Mouse (Mus musculus) MEL (cell line): ENCODE measurements around the gene Fam43a. TPM values are rescaled to one million over a fixed set of nuclear protein-coding genes. Genes with fewer than 3 reads are reported as not detected.

Source experiments
- DNase-seq: peaks from one replicate; pipeline ENCODE4 v3.0.0; 2011; ENCODE audit warnings: low read depth, low spot score
- H3K27ac ChIP-seq: 2 replicates; pipeline ENCODE4 v1.5.1; 2012; ENCODE audit warnings: low read depth, mild to moderate bottlenecking, control low read depth, low read length, moderate library complexity; ENCODE audit not compliant: control insufficient read depth
- H3K27me3 ChIP-seq, 2 experiments: fragments of 150-350 bp in 1 of 2; sonication (generic) in 1 of 2; 2 replicates each; pipeline ENCODE4 v1.6.1; 2012; ENCODE audit warnings: low read length in 2 of 2, mild to moderate bottlenecking in 2 of 2, improper control_type of control experiment in 1 of 2, moderate library complexity in 1 of 2; ENCODE audit not compliant: insufficient read depth in 2 of 2, control insufficient read depth in 1 of 2
- H3K36me3 ChIP-seq, 2 experiments: 2 replicates each; pipeline ENCODE4 v1.6.1; 2012 to 2014; ENCODE audit warnings: low read length in 2 of 2, improper control_type of control experiment in 1 of 2, inconsistent platforms in 1 of 2, mild to moderate bottlenecking in 1 of 2; ENCODE audit not compliant: insufficient read depth in 2 of 2, control insufficient read depth in 1 of 2
- H3K4me1 ChIP-seq, 2 experiments: fragments of 150-350 bp in 1 of 2; sonication (generic) in 1 of 2; 2 replicates each; pipeline ENCODE4 v1.6.1; 2012; ENCODE audit warnings: low read length in 2 of 2, improper control_type of control experiment in 1 of 2, mild to moderate bottlenecking in 1 of 2; ENCODE audit not compliant: insufficient read depth in 2 of 2, control insufficient read depth in 1 of 2
- H3K4me3 ChIP-seq, 2 experiments: fragments of 150-350 bp in 1 of 2; sonication (generic) in 1 of 2; 2 replicates each; pipeline ENCODE4 v1.5.1; 2012; ENCODE audit warnings: low read depth in 2 of 2, low read length in 2 of 2, mild to moderate bottlenecking in 2 of 2, moderate library complexity in 2 of 2, control low read depth in 1 of 2, improper control_type of control experiment in 1 of 2; ENCODE audit not compliant: control insufficient read depth in 1 of 2, insufficient read depth in 1 of 2
- H3K79me2 ChIP-seq: 2 replicates; pipeline ENCODE4 v1.6.1; 2012; ENCODE audit warnings: mild to moderate bottlenecking, low read length, moderate library complexity; ENCODE audit not compliant: control insufficient read depth, poor library complexity, insufficient read depth
- H3K9ac ChIP-seq: 2 replicates; pipeline ENCODE4 v1.6.1; 2012; ENCODE audit warnings: low read depth, mild to moderate bottlenecking, control low read depth, low read length, moderate library complexity; ENCODE audit not compliant: control insufficient read depth, poor library complexity, severe bottlenecking
- H3K9me3 ChIP-seq: fragments of 150-350 bp; sonication (generic); replicated peaks from 2 replicates; pipeline ENCODE4 v1.6.1; 2012; ENCODE audit warnings: mild to moderate bottlenecking, low read length, improper control_type of control experiment, moderate library complexity; ENCODE audit not compliant: insufficient read depth
- BHLHE40 ChIP-seq: IDR thresholded peaks from 2 replicates; pipeline ENCODE4 v1.6.1; 2012; ENCODE audit warnings: low read depth, mild to moderate bottlenecking, inconsistent platforms, low read length, improper control_type of control experiment, borderline replicate concordance
- CTCF ChIP-seq, 3 experiments: IDR thresholded peaks in 2 of 3; conservative IDR thresholded peaks in 1 of 3; 2 replicates each; pipeline ENCODE4 v1.5.1; 2011 to 2012; ENCODE audit warnings: low read length in 3 of 3, low read depth in 2 of 3, mild to moderate bottlenecking in 2 of 3, improper control_type of control experiment in 1 of 3, inconsistent platforms in 1 of 3, mixed read lengths in 1 of 3, moderate library complexity in 1 of 3; ENCODE audit not compliant: control insufficient read depth in 1 of 3, insufficient read depth in 1 of 3, poor library complexity in 1 of 3, severe bottlenecking in 1 of 3
- E2F4 ChIP-seq: IDR thresholded peaks from 2 replicates; pipeline ENCODE4 v1.6.1; 2011; ENCODE audit warnings: low read depth, low read length, improper control_type of control experiment, borderline replicate concordance
- GATA1 ChIP-seq: IDR thresholded peaks from 2 replicates; pipeline ENCODE4 v1.6.1; 2011; ENCODE audit warnings: low read depth, low read length, improper control_type of control experiment
- HCFC1 ChIP-seq: IDR thresholded peaks from 2 replicates; pipeline ENCODE4 v1.6.1; 2012; ENCODE audit warnings: low read depth, mild to moderate bottlenecking, inconsistent platforms, low read length, improper control_type of control experiment, moderate library complexity
- KAT2A ChIP-seq: conservative IDR thresholded peaks from 2 replicates; pipeline ENCODE4 v1.6.1; 2012; ENCODE audit warnings: low read depth, low read length, improper control_type of control experiment, inconsistent platforms
- MAZ ChIP-seq: IDR thresholded peaks from 2 replicates; pipeline ENCODE4 v1.6.1; 2012; ENCODE audit warnings: low read depth, mild to moderate bottlenecking, inconsistent platforms, low read length, improper control_type of control experiment
- MEF2A ChIP-seq: IDR thresholded peaks from 2 replicates; pipeline ENCODE4 v1.6.1; 2014; ENCODE audit warnings: low read depth, mild to moderate bottlenecking, inconsistent platforms, low read length, improper control_type of control experiment; ENCODE audit not compliant: poor library complexity, insufficient replicate concordance, severe bottlenecking; ENCODE audit errors: extremely low read depth
- MXI1 ChIP-seq: IDR thresholded peaks from 2 replicates; pipeline ENCODE4 v1.6.1; 2011; ENCODE audit warnings: mild to moderate bottlenecking, low read depth, low read length, improper control_type of control experiment
- NELFE ChIP-seq: IDR thresholded peaks from 2 replicates; pipeline ENCODE4 v1.6.1; 2011; ENCODE audit warnings: low read depth, low read length, improper control_type of control experiment
- RAD21 ChIP-seq: IDR thresholded peaks from 2 replicates; pipeline ENCODE4 v1.6.1; 2011; ENCODE audit warnings: mild to moderate bottlenecking, low read depth, low read length, improper control_type of control experiment
- SMC3 ChIP-seq: IDR thresholded peaks from 2 replicates; pipeline ENCODE4 v1.6.1; 2011; ENCODE audit warnings: low read depth, low read length, improper control_type of control experiment
- TAL1 ChIP-seq: IDR thresholded peaks from 2 replicates; pipeline ENCODE4 v1.6.1; 2012; ENCODE audit warnings: mild to moderate bottlenecking, inconsistent platforms, low read length, moderate library complexity, mixed read lengths
- UBTF ChIP-seq: IDR thresholded peaks from 2 replicates; pipeline ENCODE4 v1.6.1; 2012; ENCODE audit warnings: low read depth, mild to moderate bottlenecking, inconsistent platforms, low read length, improper control_type of control experiment, moderate library complexity, borderline replicate concordance; ENCODE audit not compliant: insufficient read depth
- USF1 ChIP-seq: IDR thresholded peaks from 2 replicates; pipeline ENCODE4 v1.6.1; 2014; ENCODE audit warnings: low read depth, mild to moderate bottlenecking, inconsistent platforms, low read length, improper control_type of control experiment, moderate library complexity
- USF2 ChIP-seq, 2 experiments: IDR thresholded peaks; 2 replicates each; pipeline ENCODE4 v1.6.1; 2011 to 2012; ENCODE audit warnings: improper control_type of control experiment in 2 of 2, low read length in 2 of 2, borderline replicate concordance in 1 of 2, inconsistent platforms in 1 of 2, low read depth in 1 of 2, mild to moderate bottlenecking in 1 of 2; ENCODE audit not compliant: insufficient read depth in 1 of 2
- ZC3H11A ChIP-seq: IDR thresholded peaks from 2 replicates; pipeline ENCODE4 v1.6.1; 2012; ENCODE audit warnings: low read depth, mild to moderate bottlenecking, inconsistent platforms, low read length, improper control_type of control experiment
- ZKSCAN1 ChIP-seq: IDR thresholded peaks from 2 replicates; pipeline ENCODE4 v1.6.1; 2012; ENCODE audit warnings: low read depth, mild to moderate bottlenecking, inconsistent platforms, low read length, improper control_type of control experiment, moderate library complexity
- polyA plus RNA-seq, 2 experiments: library from polyadenylated mRNA; stranded (reverse) in 1 of 2; unstranded in 1 of 2; fragments of >175 nt in 1 of 2; fragments of >200 nt in 1 of 2; gene quantifications; 2 replicates each; pipeline versions ENCODE4 v1.2.1 to v1.2.4; 2012; ENCODE audit warnings: low replicate concordance in 2 of 2, low read depth in 1 of 2; ENCODE audit not compliant: insufficient read length in 2 of 2, insufficient read depth in 1 of 2, missing spikeins in 1 of 2
- total RNA-seq: library from RNA; depleted of rRNA; stranded (reverse); fragments of 300-350 nt; gene quantifications from 2 replicates; pipeline ENCODE4 v1.2.3, GENCODE M21; 2012

Fam43a gene
- total and polyA plus RNA-seq, 3 experiments: 0.08 to 0.68 TPM; not detected in 1

GRCm38 (mm10) chr16:30614122-30614521 lies 14.6 kb downstream of the Fam43a start:
- Histone ChIP-seq H3K9me3 (no peaks in the 10 kb centered on the region), H3K79me2 (no peaks in the 10 kb centered on the region), H3K27ac (no peak overlapping the region), H3K9ac (no peak overlapping the region), H3K36me3 (no peaks in the 10 kb centered on the region), H3K4me1 (no peaks in the 10 kb centered on the region), H3K4me3 (no peak overlapping the region), H3K27me3 (peaks cover 21 to 40% of the 10 kb centered on the region in 2 experiments)
- TF ChIP-seq ZC3H11A (no peak), MXI1 (no peak), NELFE (no peak), UBTF (no peak), KAT2A (no peak), GATA1 (no peak), USF1 (no peak), MEF2A (no peak), ZKSCAN1 (no peak), MAZ (no peak), HCFC1 (no peak), RAD21 (no peak), BHLHE40 (no peak), TAL1 (no peak), E2F4 (no peak)
- DNase-seq: no peak

- TF ChIP-seq CTCF (IDR thresholded peaks at IDR 0.05 in 2 of 3, conservative IDR thresholded peaks at IDR 0.05 in 1 of 3; ENCODE audit: control insufficient read depth in 1 of 3, insufficient read depth in 1 of 3, low read depth in 2 of 3, low read length in 3 of 3, poor library complexity in 1 of 3, severe bottlenecking in 1 of 3) (no peak), USF1 (no peak), USF2 (IDR thresholded peaks at IDR 0.05; ENCODE audit: borderline replicate concordance in 1 of 2, insufficient read depth in 1 of 2, low read depth in 1 of 2, low read length in 2 of 2) (no peak), SMC3 (no peak), UBTF (no peak), KAT2A (no peak)
- TF ChIP-seq, all 39 proteins: peak for 0
- Histone ChIP-seq H3K4me1 (no peaks in the 10 kb centered on the region), H3K79me2 (no peaks in the 10 kb centered on the region), H3K36me3 (no peaks in the 10 kb centered on the region), H3K9me3 (no peaks in the 10 kb centered on the region), H3K4me3 (no peak overlapping the region), H3K9ac (no peak overlapping the region), H3K27ac (no peak overlapping the region), H3K27me3 (peaks cover 25 to 46% of the 10 kb centered on the region in 2 experiments)
- DNase-seq: no peak
These were observed 15.3 kb downstream of the Fam43a start for GRCm38 (mm10) chr16:30614705-30615317.
